Mouse (Mus musculus) liver, embryonic 14.5 days (tissue): ENCODE measurements around the gene Ppp1ca. TPM values are rescaled to one million over a fixed set of nuclear protein-coding genes. Genes with fewer than 3 reads are reported as not detected.

Source experiments
- ATAC-seq: fragments of 200-750 bp; cut with Nextera tagmentation; 2 replicates; pipeline ENCODE4 v1.8.0; 2017; ENCODE audit warnings: moderate number of reproducible peaks, mild to moderate bottlenecking, moderate library complexity; ENCODE audit not compliant: insufficient read depth
- DNase-seq, 3 experiments: peaks; one replicate each; pipeline ENCODE4 v3.0.0-alpha.2; 2012 to 2013; ENCODE audit warnings: low read depth in 3 of 3, low spot score in 3 of 3
- H3K27ac ChIP-seq: fragments of 300-500 bp; sonication (generic); 2 replicates; pipeline ENCODE4 v1.5.1; 2014; ENCODE audit warnings: moderate library complexity, mild to moderate bottlenecking, control low read depth, inconsistent platforms
- H3K27me3 ChIP-seq: fragments of 300-500 bp; sonication (generic); 2 replicates; pipeline ENCODE4 v1.6.1; 2014; ENCODE audit warnings: mild to moderate bottlenecking, low read length, moderate library complexity; ENCODE audit not compliant: control insufficient read depth, insufficient read depth
- H3K36me3 ChIP-seq: fragments of 300-500 bp; sonication (generic); replicated peaks from 2 replicates; pipeline ENCODE4 v1.6.1; 2014; ENCODE audit warnings: low read depth; ENCODE audit not compliant: control insufficient read depth, insufficient read depth
- H3K4me1 ChIP-seq, 2 experiments: fragments of 200-500 bp in 1 of 2; fragments of 300-500 bp in 1 of 2; sonication (generic) in 1 of 2; replicated peaks; 2 replicates each; pipeline ENCODE4 v1.6.1; 2012 to 2014; ENCODE audit warnings: antibody characterized with exemption in 1 of 2, inconsistent platforms in 1 of 2, low read length in 1 of 2; ENCODE audit not compliant: control insufficient read depth in 2 of 2, insufficient read depth in 2 of 2
- H3K4me2 ChIP-seq: fragments of 300-500 bp; sonication (generic); 2 replicates; pipeline ENCODE4 v1.6.1; 2014; ENCODE audit warnings: low read depth, mild to moderate bottlenecking, control low read depth, moderate library complexity
- H3K4me3 ChIP-seq, 2 experiments: fragments of 200-500 bp in 1 of 2; fragments of 300-500 bp in 1 of 2; sonication (generic) in 1 of 2; 2 replicates each; pipeline ENCODE4 v1.5.1; 2012 to 2014; ENCODE audit warnings: low read depth in 2 of 2, low read length in 2 of 2, mild to moderate bottlenecking in 2 of 2, control low read depth in 1 of 2, inconsistent platforms in 1 of 2, moderate library complexity in 1 of 2; ENCODE audit not compliant: insufficient read depth in 1 of 2
- H3K9ac ChIP-seq: fragments of 300-500 bp; sonication (generic); replicated peaks from 2 replicates; pipeline ENCODE4 v1.6.1; 2014; ENCODE audit warnings: mild to moderate bottlenecking, control low read depth, moderate library complexity
- H3K9me3 ChIP-seq: fragments of 300-500 bp; sonication (generic); 2 replicates; pipeline ENCODE4 v1.6.1; 2016; ENCODE audit warnings: low read length, mixed read lengths; ENCODE audit not compliant: control insufficient read depth
- CTCF ChIP-seq: IDR thresholded peaks from 2 replicates; pipeline ENCODE4 v1.5.1; 2016; ENCODE audit warnings: antibody characterized with exemption, low read depth, control low read depth
- EP300 ChIP-seq: IDR thresholded peaks from 2 replicates; pipeline ENCODE4 v1.6.1; 2016; ENCODE audit warnings: antibody characterized with exemption, low read depth
- WGBS: fragments of 180-500 bp; shearing (Covaris S2); extraction: QIAGEN DNeasy Blood & Tissue Kit; methylation state at CpG from one replicate; pipeline ENCODE4 v1.1.7; 2014; ENCODE audit not compliant: insufficient replicate concordance; 5-methylcytosine and 5-hydroxymethylcytosine counted together
- polyA plus RNA-seq, 2 experiments: library from polyadenylated mRNA; depleted of rRNA in 1 of 2; stranded (reverse) in 1 of 2; unstranded in 1 of 2; fragments of >200 nt; fragmentation: Nextera tagmentation in 1 of 2; extraction: Ambion mirVana in 1 of 2; gene quantifications; 2 replicates each; pipeline versions ENCODE4 v1.2.1 to v1.2.3; 2012 to 2014

The Ppp1ca gene
- polyA plus RNA-seq, 2 experiments = 214 to 432 TPM

DNA sequence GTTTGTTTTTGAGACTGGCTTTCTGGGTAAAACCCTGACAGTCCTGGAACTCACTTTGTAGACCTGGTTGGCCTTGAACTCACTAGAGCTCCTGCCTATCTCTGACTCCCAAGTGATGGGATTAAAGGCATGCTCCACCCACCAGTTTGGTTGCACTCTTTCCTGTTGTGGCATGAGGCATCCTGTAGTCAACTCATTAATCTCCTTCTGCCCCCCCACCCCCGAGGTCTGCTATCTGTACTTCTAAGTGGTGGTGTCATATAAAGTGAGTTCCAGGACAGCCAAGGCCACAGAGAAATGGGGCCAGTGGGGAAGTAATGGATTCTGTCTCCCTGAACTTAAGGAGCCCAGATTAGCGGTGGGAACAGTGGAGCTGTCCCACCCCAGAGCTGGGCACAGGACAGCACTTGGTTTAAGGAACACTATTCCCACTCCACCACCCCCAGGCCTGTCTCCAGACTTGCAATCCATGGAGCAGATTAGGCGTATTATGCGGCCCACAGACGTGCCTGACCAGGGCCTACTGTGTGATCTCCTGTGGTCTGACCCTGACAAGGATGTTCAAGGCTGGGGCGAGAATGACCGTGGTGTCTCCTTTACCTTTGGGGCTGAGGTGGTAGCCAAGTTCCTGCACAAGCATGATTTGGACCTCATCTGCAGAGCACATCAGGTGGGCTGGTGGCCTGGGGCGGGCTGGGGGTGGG, 2.3 kb downstream of the Ppp1ca start:
- no peak overlapping the region for H3K27ac ChIP-seq
- ATAC-seq (no peak), DNase-seq (no peak)
- peaks cover 14 to 24% of the 10 kb centered on the region in 2 experiments for H3K4me1 ChIP-seq
- H3K9ac ChIP-seq = no peak overlapping the region
- WGBS = 69% methylated on average over 8 of the region's 8 CpGs
- H3K4me2 ChIP-seq = no peak overlapping the region
- no peaks in the 10 kb centered on the region for H3K27me3 ChIP-seq
- peaks cover 49% of the 10 kb centered on the region for H3K36me3 ChIP-seq
- TF ChIP-seq CTCF = no peak
- TF ChIP-seq EP300 = no peak
- no peak overlapping the region for H3K4me3 ChIP-seq
- no peaks in the 10 kb centered on the region for H3K9me3 ChIP-seq

DNA sequence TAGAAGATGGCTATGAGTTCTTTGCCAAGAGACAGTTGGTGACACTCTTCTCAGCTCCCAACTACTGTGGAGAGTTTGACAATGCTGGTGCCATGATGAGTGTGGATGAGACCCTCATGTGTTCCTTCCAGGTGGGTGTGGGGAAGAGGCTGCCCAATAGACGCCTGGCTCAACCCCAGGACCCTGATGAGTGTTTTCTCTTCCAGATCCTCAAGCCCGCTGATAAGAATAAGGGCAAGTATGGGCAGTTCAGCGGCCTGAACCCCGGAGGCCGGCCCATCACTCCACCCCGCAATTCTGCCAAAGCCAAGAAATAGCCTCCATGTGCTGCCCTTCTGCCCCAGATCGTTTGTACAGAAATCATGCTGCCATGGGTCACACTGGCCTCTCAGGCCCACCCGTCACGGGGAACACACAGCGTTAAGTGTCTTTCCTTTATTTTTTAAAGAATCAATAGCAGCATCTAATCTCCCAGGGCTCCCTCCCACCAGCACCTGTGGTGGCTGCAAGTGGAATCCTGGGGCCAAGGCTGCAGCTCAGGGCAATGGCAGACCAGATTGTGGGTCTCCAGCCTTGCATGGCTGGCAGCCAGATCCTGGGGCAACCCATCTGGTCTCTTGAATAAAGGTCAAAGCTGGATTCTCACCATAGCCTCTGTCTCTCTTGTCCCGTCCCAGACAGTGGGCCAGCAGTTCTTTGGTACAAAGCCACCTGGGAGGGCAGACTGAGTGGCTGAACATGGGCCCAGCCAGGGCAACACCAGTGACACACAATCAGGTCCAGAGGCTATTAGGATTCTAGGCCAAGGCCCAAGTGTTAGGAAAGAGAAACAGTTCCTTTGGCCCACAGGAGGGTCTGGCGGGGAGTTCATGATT, 3.1 kb downstream of the Ppp1ca start:
- Histone ChIP-seq H3K4me2 (no peak overlapping the region; the same call in 1 of the 2 replicates), H3K27ac (no peak overlapping the region), H3K4me1 (peaks cover 15 to 27% of the 10 kb centered on the region in 2 experiments), H3K9ac (no peak overlapping the region), H3K4me3 (no peak overlapping the region), H3K9me3 (no peaks in the 10 kb centered on the region), H3K27me3 (no peaks in the 10 kb centered on the region), H3K36me3 (peaks cover 52% of the 10 kb centered on the region)
- no peak for TF ChIP-seq EP300
- TF ChIP-seq CTCF = no peak
- ATAC-seq (no peak), DNase-seq (no peak)
- 74% methylated on average over 12 of the region's 12 CpGs for WGBS

- no peak overlapping the region for H3K4me2 ChIP-seq
- 59% methylated on average over 2 of the region's 2 CpGs for WGBS
- peaks cover 21 to 30% of the 10 kb centered on the region in 2 experiments for H3K4me1 ChIP-seq
- TF ChIP-seq EP300 (no peak), CTCF (no peak)
- no peaks in the 10 kb centered on the region for H3K9me3 ChIP-seq
- no peak overlapping the region for H3K4me3 ChIP-seq
- H3K9ac ChIP-seq = no peak overlapping the region
- H3K27ac ChIP-seq = no peak overlapping the region
- peaks cover 55% of the 10 kb centered on the region for H3K36me3 ChIP-seq
- ATAC-seq (no peak), DNase-seq (no peak)
- H3K27me3 ChIP-seq = no peaks in the 10 kb centered on the region
Measured at GRCm38 (mm10) chr19:4196048-4196447, 4.2 kb downstream of the Ppp1ca start.

DNA sequence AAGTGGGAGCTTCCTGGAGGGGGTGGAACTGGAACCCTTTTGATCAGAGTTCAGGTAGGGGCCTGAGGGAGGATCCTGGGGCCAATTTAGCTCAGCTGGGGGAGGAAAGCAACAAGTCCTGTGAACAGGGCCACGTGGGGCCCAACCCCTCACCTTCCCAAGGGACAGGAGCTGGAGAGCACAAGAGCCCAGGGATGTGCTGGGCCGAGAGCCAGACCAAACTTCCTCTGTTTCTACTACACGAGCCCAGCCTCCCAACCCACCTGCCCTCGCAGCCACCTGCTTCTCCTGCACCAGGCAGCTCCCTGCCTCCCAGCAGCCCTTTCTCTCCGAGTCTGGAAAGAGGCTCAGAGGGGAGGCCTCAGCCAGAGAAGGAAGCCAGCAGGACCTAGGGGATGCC, 4.7 kb downstream of the Ppp1ca start:
- H3K4me3 ChIP-seq = no peak overlapping the region
- H3K36me3 ChIP-seq = peaks cover 55% of the 10 kb centered on the region
- peaks cover 16 to 25% of the 10 kb centered on the region in 2 experiments for H3K4me1 ChIP-seq
- no peak overlapping the region for H3K9ac ChIP-seq
- ATAC-seq (no peak), DNase-seq (no peak)
- WGBS = 54% methylated on average over 5 of the region's 5 CpGs
- no peak overlapping the region for H3K27ac ChIP-seq
- H3K4me2 ChIP-seq = no peak overlapping the region
- H3K27me3 ChIP-seq = no peaks in the 10 kb centered on the region
- no peaks in the 10 kb centered on the region for H3K9me3 ChIP-seq
- TF ChIP-seq CTCF (no peak), EP300 (no peak)

DNA sequence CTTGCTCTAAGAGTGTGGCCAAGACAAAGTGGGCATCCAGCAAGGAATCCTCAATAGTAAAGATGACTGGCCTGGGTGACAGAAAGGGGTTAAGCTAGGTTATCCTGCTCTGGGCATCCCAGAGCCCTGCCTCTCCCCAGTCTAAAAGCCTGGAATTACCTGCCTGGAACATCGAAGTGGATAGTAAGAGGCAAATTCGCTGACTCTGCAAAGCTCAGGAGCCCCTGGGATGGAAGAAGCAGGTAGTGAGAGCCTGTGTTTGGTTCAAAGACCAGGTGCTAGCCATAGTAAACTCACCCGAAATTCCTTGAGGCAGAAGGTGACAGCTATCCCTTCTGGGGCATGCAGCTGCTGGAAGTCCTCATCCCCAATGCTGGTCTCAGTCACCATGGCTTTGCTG, 5.3 kb downstream of the Ppp1ca start:
- Histone ChIP-seq H3K27ac (no peak overlapping the region), H3K27me3 (no peaks in the 10 kb centered on the region), H3K9me3 (no peaks in the 10 kb centered on the region), H3K9ac (no peak overlapping the region), H3K4me3 (no peak overlapping the region), H3K4me1 (peaks cover 15 to 29% of the 10 kb centered on the region in 2 experiments), H3K4me2 (no peak overlapping the region), H3K36me3 (peaks cover 55% of the 10 kb centered on the region)
- TF ChIP-seq EP300 = no peak
- no peak for TF ChIP-seq CTCF
- WGBS = 57% methylated on average over 3 of the region's 3 CpGs
- no peak for ATAC-seq
- DNase-seq = no peak
